Mouse (Mus musculus): ENCODE data around the gene Primpol.
"Not testable (repeated sequence)": the region's sequence is repeated elsewhere in the genome, so short reads cannot be mapped to it uniquely, and the experiment has no call there.

The Primpol gene

GRCm38 (mm10) chr8:46600959-46601707 lies 15.9 kb downstream of the Primpol start:
- no peak for DNase-seq

GRCm38 (mm10) chr8:46599314-46599904 lies 17.6 kb downstream of the Primpol start:
- no peak for DNase-seq

DNA sequence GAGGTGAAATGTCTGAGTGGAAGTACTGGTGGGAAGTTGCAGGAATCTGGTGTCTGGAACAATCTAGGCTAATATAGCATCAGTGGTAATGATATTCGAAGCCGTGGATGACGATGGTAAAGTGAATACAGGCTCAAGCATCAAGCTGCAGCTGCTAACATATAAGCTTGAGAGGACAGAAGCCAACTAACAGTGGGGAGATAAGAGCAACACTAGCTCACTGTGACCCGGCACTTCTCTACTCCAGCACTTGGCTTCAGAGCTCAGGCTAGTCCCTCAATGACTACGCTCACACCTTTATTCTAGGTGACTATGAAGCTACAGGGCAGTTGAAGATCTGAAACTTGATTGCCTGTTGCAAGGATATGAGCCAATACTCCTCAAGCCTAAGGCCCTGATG lies 18.3 kb downstream of the Primpol start:
- no peak for DNase-seq

DNA sequence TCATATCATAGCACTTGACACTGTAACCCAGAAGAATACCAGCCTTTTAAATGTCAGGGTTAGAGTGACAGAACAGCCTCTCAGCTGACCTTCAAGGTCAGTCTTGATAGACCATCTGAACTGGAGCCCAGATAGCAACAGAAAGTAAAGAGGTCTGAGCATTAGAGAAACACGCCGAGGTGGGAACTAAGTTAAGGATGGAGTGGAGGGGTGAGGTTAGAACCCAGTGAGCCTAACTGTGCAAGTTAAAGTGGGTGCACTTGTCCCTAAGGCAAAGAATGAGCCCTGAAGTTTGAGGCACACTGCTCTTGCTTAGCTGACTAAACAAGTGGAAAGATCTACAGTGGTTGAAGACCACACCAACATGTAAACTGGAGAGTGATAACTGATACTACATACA lies 18.9 kb downstream of the Primpol start:
- DNase-seq = no peak

DNA sequence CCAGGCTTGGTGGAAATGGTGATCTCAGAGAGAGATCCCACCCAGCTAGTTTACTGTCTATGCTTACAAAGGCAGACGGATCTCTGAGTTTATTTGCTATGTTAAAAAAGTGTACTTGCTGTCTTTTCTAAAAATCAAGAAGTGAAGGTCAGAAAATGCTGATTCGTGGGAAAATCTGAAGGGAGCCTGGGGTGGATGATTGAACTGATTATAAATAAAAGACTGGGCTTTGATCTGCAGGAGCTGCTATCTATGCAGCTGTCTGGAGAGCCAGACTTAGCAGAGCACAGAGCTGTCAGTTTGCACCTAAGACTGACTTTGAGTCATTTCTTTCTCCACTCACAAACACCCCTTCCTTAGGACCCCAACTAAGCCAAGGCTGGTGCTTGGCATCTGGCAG lies 19.6 kb downstream of the Primpol start:
- no peak for DNase-seq

DNA sequence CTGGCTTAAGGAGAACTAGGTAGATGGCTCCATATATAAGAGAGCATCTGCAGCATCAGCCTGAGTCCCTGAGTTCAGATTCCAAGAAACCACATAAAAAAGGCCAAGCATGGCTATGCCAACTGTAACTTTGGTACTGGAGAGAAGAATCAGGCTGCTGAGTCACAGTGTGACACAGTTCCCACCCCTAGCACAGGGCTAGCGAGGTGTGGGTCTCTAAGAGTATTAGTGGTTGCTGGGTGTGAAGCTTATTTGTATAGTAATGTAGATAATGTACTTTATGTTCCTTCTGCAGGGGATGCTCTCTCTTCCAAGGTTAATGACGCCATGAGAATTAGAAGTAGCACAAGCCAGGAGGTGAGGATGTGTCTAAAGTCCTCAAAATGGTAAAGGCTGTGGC lies 20.5 kb downstream of the Primpol start:
- DNase-seq = no peak

DNA sequence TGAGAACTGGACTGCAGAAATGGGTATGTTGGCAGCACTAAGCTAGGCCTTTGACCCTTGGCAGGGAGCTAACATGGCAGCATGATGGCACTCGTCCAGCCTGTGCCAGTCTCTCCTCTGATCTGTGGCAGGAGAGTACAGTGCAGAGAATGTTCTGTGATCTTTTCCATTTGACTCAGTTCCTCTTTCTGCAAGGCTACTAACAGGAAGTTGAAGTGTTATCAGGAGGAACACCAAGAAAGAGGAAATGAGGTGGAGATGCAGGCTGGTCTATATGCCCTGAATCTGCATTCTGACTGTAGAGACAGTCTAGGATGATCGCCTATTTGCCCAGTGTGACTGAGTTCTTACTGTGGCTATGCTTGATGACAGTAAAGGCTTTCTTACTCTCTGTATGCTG lies 21.4 kb downstream of the Primpol start:
- DNase-seq = no peak

GRCm38 (mm10) chr8:46593772-46594171 lies 23.2 kb downstream of the Primpol start:
- peak; percentile 33 for DNase-seq

- DNase-seq = peak; percentile 20
Observed at GRCm38 (mm10) chr8:46593067-46593466, 23.9 kb downstream of the Primpol start.

GRCm38 (mm10) chr8:46588663-46589062 lies 28.3 kb downstream of the Primpol start:
- no peak for DNase-seq

- DNase-seq = no peak
Observed at GRCm38 (mm10) chr8:46587911-46588310, 29.1 kb downstream of the Primpol start.

DNA sequence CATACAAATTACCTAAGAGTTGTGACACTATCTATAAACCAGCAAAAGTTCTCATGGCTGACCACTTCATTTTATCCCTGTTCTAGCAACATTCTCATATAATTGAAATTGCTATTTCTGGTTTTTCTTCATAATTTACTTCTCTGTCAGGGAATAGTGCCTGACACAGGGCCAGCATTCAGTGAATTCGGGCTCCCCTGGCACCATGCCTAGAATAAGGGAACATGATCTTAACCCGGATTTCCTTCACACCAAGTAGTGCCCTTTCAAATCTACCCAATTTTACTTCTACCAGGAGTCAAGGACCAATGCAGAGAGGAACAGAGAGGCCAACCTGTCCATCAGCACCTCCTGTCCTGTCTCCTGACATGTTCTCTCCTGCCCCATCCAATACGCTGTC lies 31.4 kb downstream of the Primpol start:
- no peak for DNase-seq

DNA sequence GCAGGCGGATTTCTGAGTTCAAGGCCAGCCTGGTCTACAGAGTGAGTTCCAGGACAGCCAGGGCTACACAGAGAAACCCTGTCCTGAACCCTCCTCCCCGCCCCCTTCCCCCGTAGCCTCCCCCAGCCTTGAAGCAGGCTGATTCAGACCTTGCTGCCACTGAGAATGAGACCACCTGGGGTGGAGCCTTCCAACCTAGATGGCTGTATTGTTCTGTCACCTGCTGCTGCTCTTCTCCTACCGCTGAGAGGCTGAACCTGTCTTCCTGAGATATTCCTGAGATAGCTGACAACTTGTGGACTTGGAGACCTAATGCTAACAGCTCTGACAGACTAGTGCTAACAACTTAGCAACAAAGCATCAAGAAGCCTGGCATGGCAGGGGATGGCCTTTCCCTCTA lies 32.7 kb downstream of the Primpol start:
- not testable (repeated sequence) for DNase-seq

DNA sequence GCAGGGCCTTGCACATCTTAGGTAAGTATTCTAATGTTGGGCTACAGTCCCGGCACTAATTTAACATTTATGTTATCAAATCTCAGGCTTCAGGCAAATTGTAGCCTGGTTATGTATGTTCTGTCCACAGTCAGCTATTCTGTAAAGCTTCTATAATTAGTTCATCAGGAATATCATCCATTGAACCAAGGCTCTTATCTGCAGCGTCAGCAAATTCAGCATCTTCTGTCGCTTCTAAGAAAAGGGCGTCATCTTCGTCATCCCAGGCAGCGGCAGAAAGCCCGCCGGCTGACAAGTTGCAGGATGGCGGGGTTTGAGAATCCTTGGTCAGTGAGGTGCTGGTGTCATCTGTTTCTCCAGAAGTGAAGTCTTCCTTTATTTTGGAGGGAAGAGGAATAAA lies 38.2 kb downstream of the Primpol start:
- no peak for DNase-seq

DNA sequence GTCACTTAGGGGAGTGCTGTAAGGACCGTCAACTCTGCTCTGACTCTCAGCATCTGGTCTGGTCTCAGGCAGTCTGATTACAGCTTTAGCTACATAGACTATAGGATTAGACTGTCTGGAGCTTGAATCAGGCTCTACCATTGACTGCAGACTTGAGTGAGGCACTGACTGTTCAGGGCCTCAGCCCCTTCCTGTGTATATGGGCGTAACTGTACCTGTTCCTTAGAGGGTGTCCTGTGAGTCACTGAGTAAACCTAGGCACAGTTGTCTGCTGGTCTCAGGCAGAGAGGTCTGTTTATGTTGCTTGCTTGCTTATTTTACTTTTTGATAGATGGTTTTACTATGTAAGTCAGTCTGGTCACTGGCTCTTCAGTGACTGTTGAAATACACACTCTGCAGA lies 43.0 kb downstream of the Primpol start:
- DNase-seq = no peak

DNA sequence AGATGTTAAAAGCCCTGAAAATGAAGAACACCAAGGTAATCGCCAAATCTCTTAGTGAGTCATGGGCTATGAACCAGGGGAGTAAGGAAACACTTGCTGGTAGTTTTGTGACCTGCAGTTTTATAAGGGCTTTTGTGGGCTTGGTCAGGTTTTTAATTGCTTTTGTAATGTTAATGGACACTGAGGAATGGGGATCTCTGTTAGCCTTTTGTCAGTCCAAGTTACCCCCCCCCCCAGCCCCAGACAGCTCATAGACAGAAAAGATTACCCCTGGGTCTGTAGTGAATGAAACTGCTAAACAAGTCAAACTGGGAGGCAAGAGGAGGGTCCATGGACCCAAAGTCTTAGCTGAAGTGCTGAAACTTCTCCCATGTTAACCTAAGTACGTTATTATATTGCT lies 43.6 kb downstream of the Primpol start:
- no peak for DNase-seq

DNA sequence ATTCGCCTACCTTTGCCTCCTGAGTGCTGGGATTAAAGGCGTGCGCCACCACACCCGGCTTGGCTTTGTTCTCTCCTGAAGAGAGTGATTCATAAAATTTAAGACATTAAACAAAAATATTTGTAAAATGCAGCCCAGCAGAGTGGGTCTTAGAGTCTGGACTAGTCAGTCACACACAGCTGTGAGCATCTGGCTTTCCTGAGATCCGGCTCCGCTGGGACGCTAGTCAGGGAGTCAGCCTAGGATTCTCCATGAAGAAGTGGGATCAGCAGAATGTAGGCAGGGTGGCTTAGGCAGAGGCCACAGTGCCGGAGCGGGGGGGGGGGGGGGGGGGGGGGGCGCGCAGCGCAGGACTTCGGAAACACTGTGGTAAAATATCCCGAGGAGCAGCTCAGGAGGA lies 46.3 kb downstream of the Primpol start:
- DNase-seq = no peak

DNA sequence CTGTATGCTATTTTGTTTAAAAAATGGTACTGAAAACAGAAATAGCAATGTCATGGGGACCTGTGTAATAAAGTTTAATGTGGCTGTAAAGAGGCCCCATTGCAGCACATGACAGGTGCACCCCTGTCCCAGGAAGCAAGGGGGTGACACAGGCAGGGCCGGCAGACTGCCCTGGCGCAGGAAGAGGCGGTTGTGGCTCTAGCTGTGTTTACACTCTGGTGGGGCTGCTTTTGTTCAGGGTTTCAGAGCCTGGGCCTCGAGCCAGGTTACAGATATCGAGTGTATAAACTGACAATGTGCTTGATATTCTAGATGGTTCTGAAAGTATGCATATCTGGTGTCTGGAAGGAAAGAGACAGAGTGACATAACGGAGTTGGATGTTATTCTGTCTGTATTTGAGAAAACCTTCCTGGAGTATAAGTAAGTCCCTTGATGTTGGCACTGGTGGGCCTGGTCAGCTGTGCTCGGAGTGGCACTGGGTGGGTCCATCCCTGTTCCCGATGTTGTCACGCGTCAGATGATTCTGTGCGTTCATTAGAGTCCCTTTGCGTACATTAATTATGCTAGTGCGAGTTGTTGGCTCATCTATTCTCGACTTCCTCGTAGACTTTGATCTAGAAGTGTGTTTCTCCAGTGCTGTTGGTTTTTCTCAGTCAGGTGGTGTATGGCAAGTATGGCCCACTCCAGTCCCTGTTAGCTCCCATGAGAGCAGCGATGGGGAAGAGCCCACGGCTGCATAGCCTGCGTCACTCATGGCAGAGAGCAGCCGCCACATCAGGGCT lies 47.2 kb downstream of the Primpol start:
- no peak for DNase-seq

DNA sequence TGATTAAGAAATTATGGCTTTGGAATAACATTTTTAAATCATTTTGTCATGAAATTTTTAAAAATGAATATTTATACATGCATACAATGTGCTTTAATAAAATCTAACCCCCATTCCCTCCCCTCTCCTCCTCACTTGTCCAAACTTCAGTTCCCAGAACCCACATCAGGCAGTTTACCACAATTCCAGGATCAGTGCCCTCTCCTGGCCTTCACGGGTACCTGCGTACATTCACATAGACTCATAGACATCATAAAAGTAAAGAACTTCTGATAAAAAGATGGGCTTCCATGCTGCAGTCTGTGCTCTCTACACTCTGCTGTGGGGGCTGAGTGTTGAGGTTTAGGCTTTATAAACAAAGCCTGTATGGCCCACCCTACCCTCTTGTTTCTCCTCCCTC lies 48.1 kb downstream of the Primpol start:
- DNase-seq = no peak

GRCm38 (mm10) chr8:46567946-46568345 lies 49.1 kb downstream of the Primpol start:
- DNase-seq = no peak

- DNase-seq = no peak
Observed at GRCm38 (mm10) chr8:46566914-46567529, 50.0 kb downstream of the Primpol start.

GRCm38 (mm10) chr8:46562333-46562732 lies 54.7 kb downstream of the Primpol start:
- DNase-seq = no peak

DNA sequence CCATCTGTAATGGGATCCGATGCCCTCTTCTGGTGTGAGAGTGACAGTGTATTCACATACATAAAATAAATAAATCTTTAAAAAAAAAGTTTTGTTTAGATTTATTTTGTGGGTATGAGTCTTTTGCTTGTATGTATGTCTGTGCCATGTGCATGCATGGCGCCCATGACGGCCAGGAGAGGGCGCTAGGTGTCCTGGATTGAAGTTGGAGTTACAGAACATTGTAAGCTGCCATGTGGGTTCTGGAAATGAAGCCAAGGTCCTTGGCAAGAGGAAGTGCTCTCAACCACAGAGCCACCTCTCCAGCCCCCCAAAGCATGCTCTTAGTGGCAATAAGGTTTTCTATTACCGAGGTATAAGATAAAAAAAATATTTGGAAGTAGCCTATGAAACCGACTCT lies 57.6 kb downstream of the Primpol start:
- no peak for DNase-seq

DNA sequence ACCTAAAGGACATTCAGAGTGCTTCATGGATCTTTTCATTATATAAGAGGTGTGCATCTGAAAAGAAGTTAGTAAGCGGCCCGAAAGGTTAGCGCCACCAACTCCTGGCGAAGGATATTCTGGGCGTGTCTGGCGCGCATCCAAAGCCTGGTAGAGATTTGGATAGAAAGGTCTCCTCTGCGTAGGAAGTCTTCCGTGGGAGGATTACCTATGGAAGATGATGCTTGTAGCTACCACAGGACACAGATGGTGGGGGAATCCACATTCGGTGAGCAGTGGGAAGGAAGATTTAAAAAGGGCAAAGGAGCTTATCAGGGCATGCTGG lies 64.6 kb downstream of the Primpol start:
- DNase-seq = peak; percentile 46
